Mouse (Mus musculus): Measurements from ENCODE around the gene Tenm3.

The Tenm3 gene

GRCm38 (mm10) chr8:48579732-48580131 lies 264.0 kb downstream of the Tenm3 start:
- DNase-seq (ENCODE audit: low read depth): no peak

GRCm38 (mm10) chr8:48579144-48579543 lies 264.6 kb downstream of the Tenm3 start:
- no peak for DNase-seq (ENCODE audit: low read depth)

GRCm38 (mm10) chr8:48572941-48573340 lies 270.8 kb downstream of the Tenm3 start:
- DNase-seq (ENCODE audit: low read depth): no peak

GRCm38 (mm10) chr8:48572345-48572744 lies 271.4 kb downstream of the Tenm3 start:
- no peak for DNase-seq (ENCODE audit: low read depth)

- no peak for DNase-seq (ENCODE audit: low read depth)
Measured at GRCm38 (mm10) chr8:48568608-48569007, 275.1 kb downstream of the Tenm3 start.

- no peak for DNase-seq (ENCODE audit: low read depth)
Measured at GRCm38 (mm10) chr8:48567929-48568607, 275.7 kb downstream of the Tenm3 start.

- DNase-seq (ENCODE audit: low read depth): no peak
Measured at GRCm38 (mm10) chr8:48560227-48560626, 283.5 kb downstream of the Tenm3 start.

GRCm38 (mm10) chr8:48555546-48556141 lies 288.1 kb downstream of the Tenm3 start:
- DNase-seq (ENCODE audit: low read depth): no peak

- no peak for DNase-seq (ENCODE audit: low read depth)
Measured at GRCm38 (mm10) chr8:48554762-48555545, 288.8 kb downstream of the Tenm3 start.

- DNase-seq (ENCODE audit: low read depth): no peak
Measured at GRCm38 (mm10) chr8:48553791-48554288, 289.9 kb downstream of the Tenm3 start.

GRCm38 (mm10) chr8:48552306-48552705 lies 291.4 kb downstream of the Tenm3 start:
- DNase-seq (ENCODE audit: low read depth): no peak

GRCm38 (mm10) chr8:48551370-48551769 lies 292.4 kb downstream of the Tenm3 start:
- DNase-seq (ENCODE audit: low read depth): no peak

- no peak for DNase-seq (ENCODE audit: low read depth)
Measured at GRCm38 (mm10) chr8:48548908-48549307, 294.8 kb downstream of the Tenm3 start.

GRCm38 (mm10) chr8:48545631-48546030 lies 298.1 kb downstream of the Tenm3 start:
- no peak for DNase-seq (ENCODE audit: low read depth)

- DNase-seq (ENCODE audit: low read depth): no peak
Measured at GRCm38 (mm10) chr8:48544840-48545239, 298.9 kb downstream of the Tenm3 start.

GRCm38 (mm10) chr8:48542141-48542540 lies 301.6 kb downstream of the Tenm3 start:
- DNase-seq (ENCODE audit: low read depth): no peak

- DNase-seq (ENCODE audit: low read depth): no peak
Measured at GRCm38 (mm10) chr8:48540894-48541293, 302.9 kb downstream of the Tenm3 start.

- no peak for DNase-seq (ENCODE audit: low read depth)
Measured at GRCm38 (mm10) chr8:48535833-48536232, 307.9 kb downstream of the Tenm3 start.

- DNase-seq (ENCODE audit: low read depth): no peak
Measured at GRCm38 (mm10) chr8:48531795-48532194, 312.0 kb downstream of the Tenm3 start.

- DNase-seq (ENCODE audit: low read depth): no peak
Measured at GRCm38 (mm10) chr8:48530916-48531570, 312.7 kb downstream of the Tenm3 start.

- peak; percentile 0 for DNase-seq (ENCODE audit: low read depth)
Measured at GRCm38 (mm10) chr8:48527418-48527817, 316.3 kb downstream of the Tenm3 start.

GRCm38 (mm10) chr8:48522536-48523123 lies 321.1 kb downstream of the Tenm3 start:
- DNase-seq (ENCODE audit: low read depth): no peak

All from induced T-regulatory cell, adult 2 months (primary cell).